Mouse (Mus musculus) mammary gland, adult 2 months (tissue): ENCODE results near the gene Cpsf6. TPM values are rescaled to one million over a fixed set of nuclear protein-coding genes. Genes with fewer than 3 reads are reported as not detected.

ENCODE experiments used
- polyA plus RNA-seq: library from polyadenylated mRNA; depleted of rRNA; stranded (reverse); fragments of >200 nt; gene quantifications from 2 replicates; pipeline ENCODE4 v1.2.3, GENCODE M21; 2012; ENCODE audit warnings: low replicate concordance; rRNA removed

Cpsf6 gene
- 50.1 and 78.8 TPM in 2 replicates for polyA plus RNA-seq

GRCm38 (mm10) chr10:117379908-117380307, at the start of gene Cpsf6:
Gene Cpsf6, minus strand, starts transcription at chr10:117380015.

Other genes starting within 250 kb of the Cpsf6 start
- 8.2 and 15.2 TPM in 2 replicates for gene Frs2, start 231.5 kb downstream of the Cpsf6 start, polyA plus RNA-seq
- 15.1 and 24.0 TPM in 2 replicates for gene Yeats4, start 155.5 kb downstream of the Cpsf6 start, polyA plus RNA-seq
- gene 9530003J23Rik, start 141.3 kb downstream of the Cpsf6 start, polyA plus RNA-seq = not detected in 2 replicates
- 517 and 963 TPM in 2 replicates for gene Lyz2, start 97.7 kb downstream of the Cpsf6 start, polyA plus RNA-seq
- gene Lyz1, start 87.1 kb downstream of the Cpsf6 start, polyA plus RNA-seq = 53.1 and 111 TPM in 2 replicates
- gene Cpm, start 249.5 kb upstream of the Cpsf6 start, polyA plus RNA-seq = 4.4 and 5.5 TPM in 2 replicates